35 mouse cellular contexts compared by ENCODE assay signal in genomic region chrX:73892833-73893232, GRCm38 (mm10). TPM values are rescaled to one million over a fixed set of nuclear protein-coding genes. Genes with fewer than 3 reads are reported as not detected.
DNase-seq lines count a peak whose midpoint lies in the region; ATAC-seq and TF ChIP-seq lines count a peak whose summit lies in the region.
"Had no signal": no experiment of that assay in that cellular context is flagged by ENCODE, and none has a peak within 500 bp of the region (broad histone marks: within the 10 kb centered on the region; RNA-seq: fewer than 3 reads in every experiment).

No protein-coding gene starts in this region.

- H3K9ac ChIP-seq in kidney, embryonic 15.5 days: no peak overlapping the region
- H3K9ac ChIP-seq: hindbrain, embryonic 15.5 days; liver, embryonic 12.5 days; liver, postnatal 0 days; midbrain, embryonic 13.5 days; neural tube, embryonic 15.5 days had no signal

- no peak for TF ChIP-seq CTCF in kidney, adult 2 months (conservative IDR thresholded peaks at IDR 0.05; ENCODE audit: insufficient read depth, insufficient read length, low read depth, low read length)
- no peak for TF ChIP-seq CTCF in cerebellum, adult 2 months (IDR thresholded peaks at IDR 0.05; ENCODE audit: borderline replicate concordance, insufficient read depth, low read depth, low read length)

- H3K36me3 ChIP-seq in kidney, adult 2 months (ENCODE audit: control insufficient read depth, insufficient read depth, low read length): no peaks in the 10 kb centered on the region
- H3K36me3 ChIP-seq in kidney, embryonic 15.5 days: no peaks in the 10 kb centered on the region
- H3K36me3 ChIP-seq: hindbrain, embryonic 15.5 days; liver, embryonic 12.5 days; midbrain, embryonic 13.5 days; neural tube, embryonic 15.5 days had no signal

- WGBS in kidney, adult 2 months: 87% methylated on average over 14 of the region's 14 CpGs
- WGBS in kidney, embryonic 15.5 days: 92% methylated on average over 14 of the region's 14 CpGs
- WGBS in cerebellum, adult 2 months: 23% methylated on average over 14 of the region's 14 CpGs

- H3K27ac ChIP-seq in kidney, adult 2 months (ENCODE audit: insufficient read depth, low read depth, low read length): peak overlapping the region; percentile 63
- no peak overlapping the region for H3K27ac ChIP-seq in kidney, embryonic 15.5 days
- H3K27ac ChIP-seq in cerebellum, adult 2 months (ENCODE audit: insufficient read depth, low read length): no peak overlapping the region
- H3K27ac ChIP-seq: hindbrain, embryonic 15.5 days; left cerebral cortex, adult 2 months; liver, embryonic 12.5 days; midbrain, embryonic 13.5 days; neural tube, embryonic 15.5 days; stomach, postnatal 0 days had no signal

- DNase-seq in kidney, adult 2 months: no peak
- DNase-seq in brain, adult 2 months (ENCODE audit: low read depth, low spot score): peak; percentile 36
- DNase-seq in cerebellum, adult 2 months: peak; percentile 59 to 61
- peak; percentile 86 to 88 for DNase-seq in cerebellum, postnatal 14 days
- DNase-seq in urinary bladder, adult 18-20 months (ENCODE audit: low spot score in 2 of 2): no peak
- DNase-seq: adrenal gland, adult 2 months; adrenal gland, postnatal 36 days; gastrocnemius, postnatal 25 days; heart, adult 18-20 months; heart, postnatal 4 days; kidney, adult 18-20 months; kidney, postnatal 14 days; liver, postnatal 0 days; lung, postnatal 36 days; right cerebral cortex, adult 18-20 months; right cerebral cortex, postnatal 4 days; thymus, adult 18-20 months; thymus, postnatal 25 days had no signal

- TF ChIP-seq POLR2A in kidney, adult 2 months (IDR thresholded peaks at IDR 0.05; ENCODE audit: low read depth, low read length): no peak
- no peak for TF ChIP-seq POLR2A in cerebellum, adult 2 months (IDR thresholded peaks at IDR 0.05; ENCODE audit: borderline replicate concordance, insufficient read depth, low read length)

- H3K4me1 ChIP-seq in kidney, adult 2 months (ENCODE audit: control insufficient read depth, insufficient read depth, low read length): 0 out of 2 replicates have a peak, but pooled peaks cover 3% of the 10 kb centered on the region
- no peaks in the 10 kb centered on the region for H3K4me1 ChIP-seq in kidney, embryonic 15.5 days
- H3K4me1 ChIP-seq in cerebellum, adult 2 months (ENCODE audit: control insufficient read depth, insufficient read depth, low read length): peaks cover 8% of the 10 kb centered on the region; the same call in 1 of the 2 replicates
- H3K4me1 ChIP-seq: hindbrain, embryonic 15.5 days; liver, embryonic 12.5 days; midbrain, embryonic 13.5 days; neural tube, embryonic 15.5 days had no signal

- H3K4me2 ChIP-seq in kidney, embryonic 15.5 days: no peak overlapping the region
- H3K4me2 ChIP-seq: heart, embryonic 11.5 days; hindbrain, embryonic 15.5 days; liver, embryonic 12.5 days; midbrain, embryonic 13.5 days; neural tube, embryonic 15.5 days had no signal

- ATAC-seq in kidney, embryonic 15.5 days (replicated peaks; ENCODE audit: low FRiP score): no peak
- no peak for ATAC-seq in megakaryocyte-erythroid progenitor cell, adult 5-6 weeks (replicated peaks; ENCODE audit: low FRiP score, low TSS enrichment, poor library complexity, severe bottlenecking)
- ATAC-seq: activated CD4-positive, CD25-positive, alpha-beta regulatory T cell, adult 4 months; forebrain, embryonic 14.5 days; liver, embryonic 12.5 days; liver, postnatal 0 days; midbrain, embryonic 13.5 days had no signal

- H3K4me3 ChIP-seq in kidney, adult 2 months (ENCODE audit: insufficient read depth, low read depth, low read length): peak overlapping the region; percentile 31
- H3K4me3 ChIP-seq in kidney, embryonic 15.5 days (replicated peaks): no peak overlapping the region
- H3K4me3 ChIP-seq in cerebellum, adult 2 months (replicated peaks; ENCODE audit: insufficient read depth, low read depth, low read length): no peak overlapping the region
- H3K4me3 ChIP-seq: hindbrain, embryonic 15.5 days; left cerebral cortex, adult 2 months; liver, embryonic 12.5 days; midbrain, embryonic 13.5 days; neural tube, embryonic 15.5 days had no signal

- no peaks in the 10 kb centered on the region for H3K9me3 ChIP-seq in kidney, embryonic 15.5 days (replicated peaks)
- H3K9me3 ChIP-seq: hindbrain, embryonic 15.5 days; liver, embryonic 12.5 days; midbrain, embryonic 13.5 days; neural tube, embryonic 15.5 days had no signal

- H3K27me3 ChIP-seq in kidney, adult 2 months (replicated peaks; ENCODE audit: control insufficient read depth, insufficient read depth, low read length): no peaks in the 10 kb centered on the region
- H3K27me3 ChIP-seq in kidney, embryonic 15.5 days: 0 out of 2 replicates have a peak, but pooled peaks cover 6% of the 10 kb centered on the region
- no peaks in the 10 kb centered on the region for H3K27me3 ChIP-seq in cerebellum, adult 2 months (ENCODE audit: control insufficient read depth, insufficient read depth, low read length)
- H3K27me3 ChIP-seq: hindbrain, embryonic 15.5 days; midbrain, embryonic 13.5 days; neural tube, embryonic 15.5 days had no signal

RNA-seq across cellular contexts. Expression of gene Avpr2, which starts 0.9 kb away (rescaled TPM):
- 35.3 and 41.0 TPM in 2 replicates for polyA plus RNA-seq in kidney, adult 2 months (2012; rRNA removed)
- 5.8 and 6.2 TPM in 2 replicates for polyA plus RNA-seq in kidney, embryonic 15.5 days (2015; fragmentation: Nextera tagmentation; extraction: Ambion mirVana)
- 0.16 and 0.41 TPM in 2 replicates for polyA plus RNA-seq in cerebellum, adult 2 months (2012; rRNA removed)
- not detected in 2 replicates for total RNA-seq in megakaryocyte-erythroid progenitor cell, adult 5-6 weeks (2014; fragmentation: Nextera tagmentation)
- total RNA-seq in megakaryocyte-erythroid progenitor cell, adult 5-6 weeks (2017): not detected in 2 replicates
- total RNA-seq: adrenal gland, adult 2 months; adrenal gland, postnatal 36 days; gastrocnemius, adult 18-20 months; gastrocnemius, postnatal 25 days; heart, adult 18-20 months; heart, postnatal 4 days; layer of hippocampus, adult 18-20 months; layer of hippocampus, postnatal 10 days; left cerebral cortex, adult 2 months; left cerebral cortex, postnatal 36 days had no signal
- polyA plus RNA-seq: adrenal gland, adult 2 months; forebrain, embryonic 14.5 days; frontal cortex, adult 2 months; heart, embryonic 11.5 days; limb, embryonic 14.5 days had no signal

RNA-seq across cellular contexts. Expression of gene L1cam, which starts 3.1 kb away (rescaled TPM):
- 26.5 TPM in 2 replicates for polyA plus RNA-seq in kidney, adult 2 months (2012; rRNA removed)
- 8.0 and 10.4 TPM in 2 replicates for polyA plus RNA-seq in kidney, embryonic 15.5 days (2015; fragmentation: Nextera tagmentation; extraction: Ambion mirVana)
- 97.0 and 98.1 TPM in 2 replicates for polyA plus RNA-seq in cerebellum, adult 2 months (2012; rRNA removed)
- not detected in 2 replicates for total RNA-seq in megakaryocyte-erythroid progenitor cell, adult 5-6 weeks (2014; fragmentation: Nextera tagmentation)
- 0.15 and 2.0 TPM in 2 replicates for total RNA-seq in megakaryocyte-erythroid progenitor cell, adult 5-6 weeks (2017)

RNA-seq across cellular contexts. Expression of gene Arhgap4, which starts 28.8 kb away (rescaled TPM):
- 8.9 and 15.5 TPM in 2 replicates for polyA plus RNA-seq in kidney, adult 2 months (2012; rRNA removed)
- polyA plus RNA-seq in kidney, embryonic 15.5 days (2015; fragmentation: Nextera tagmentation; extraction: Ambion mirVana): 3.7 and 4.0 TPM in 2 replicates
- 5.4 and 5.9 TPM in 2 replicates for polyA plus RNA-seq in cerebellum, adult 2 months (2012; rRNA removed)
- 27.6 and 32.5 TPM in 2 replicates for total RNA-seq in megakaryocyte-erythroid progenitor cell, adult 5-6 weeks (2014; fragmentation: Nextera tagmentation)
- 13.7 and 20.1 TPM in 2 replicates for total RNA-seq in megakaryocyte-erythroid progenitor cell, adult 5-6 weeks (2017)

RNA-seq across cellular contexts. Expression of gene Naa10, which starts 28.9 kb away (rescaled TPM):
- 61.3 and 69.7 TPM in 2 replicates for polyA plus RNA-seq in kidney, adult 2 months (2012; rRNA removed)
- 139 and 159 TPM in 2 replicates for polyA plus RNA-seq in kidney, embryonic 15.5 days (2015; fragmentation: Nextera tagmentation; extraction: Ambion mirVana)
- 92.3 and 96.2 TPM in 2 replicates for polyA plus RNA-seq in cerebellum, adult 2 months (2012; rRNA removed)
- 224 and 245 TPM in 2 replicates for total RNA-seq in megakaryocyte-erythroid progenitor cell, adult 5-6 weeks (2014; fragmentation: Nextera tagmentation)
- 150 TPM in 2 replicates for total RNA-seq in megakaryocyte-erythroid progenitor cell, adult 5-6 weeks (2017)

RNA-seq across cellular contexts. Expression of gene Renbp, which starts 37.8 kb away (rescaled TPM):
- polyA plus RNA-seq in kidney, adult 2 months (2012; rRNA removed): 125 and 144 TPM in 2 replicates
- polyA plus RNA-seq in kidney, embryonic 15.5 days (2015; fragmentation: Nextera tagmentation; extraction: Ambion mirVana): 41.9 and 54.5 TPM in 2 replicates
- polyA plus RNA-seq in cerebellum, adult 2 months (2012; rRNA removed): 9.7 and 11.0 TPM in 2 replicates
- 3.3 and 7.6 TPM in 2 replicates for total RNA-seq in megakaryocyte-erythroid progenitor cell, adult 5-6 weeks (2014; fragmentation: Nextera tagmentation)
- total RNA-seq in megakaryocyte-erythroid progenitor cell, adult 5-6 weeks (2017): 6.9 and 11.0 TPM in 2 replicates

Comparison
In these comparisons a context has a peak if more than half of its experiments do, and no peak if none do; other contexts are left out.
1. DNase-seq: peak in brain, adult 2 months (single experiment), cerebellum, adult 2 months (2 of 2) and cerebellum, postnatal 14 days (2 of 2); none in kidney, adult 2 months (single experiment) and urinary bladder, adult 18-20 months (0 of 2).